Mouse (Mus musculus): Measurements from ENCODE around the gene Foxb1. TPM values are rescaled to one million over a fixed set of nuclear protein-coding genes. Genes with fewer than 3 reads are reported as not detected.

The Foxb1 gene
- polyA plus RNA-seq, 1 experiment from 2014 or later, result not detected

- H3K9me3 ChIP-seq (ENCODE audit: control insufficient read depth, low read length), result no peaks in the 10 kb centered on the region
- DNase-seq (ENCODE audit: low spot score) (no peak), ATAC-seq (ENCODE audit: low read depth) (no peak)
- no peak overlapping the region for H3K4me2 ChIP-seq (ENCODE audit: low read depth, low read length)
- H3K4me1 ChIP-seq (ENCODE audit: control insufficient read depth, insufficient read depth, low read length), result no peaks in the 10 kb centered on the region
- H3K27me3 ChIP-seq (replicated peaks; ENCODE audit: control insufficient read depth, insufficient read depth, low read length), result peaks cover 100% of the 10 kb centered on the region
- H3K36me3 ChIP-seq (ENCODE audit: control insufficient read depth, insufficient read depth, low read length), result no peaks in the 10 kb centered on the region
- 0% methylated on average over 8 of the region's 8 CpGs for WGBS
- H3K4me3 ChIP-seq (ENCODE audit: low read depth, low read length), result no peak overlapping the region
- no peak overlapping the region for H3K27ac ChIP-seq (replicated peaks; ENCODE audit: low read depth, low read length)
- no peak overlapping the region for H3K9ac ChIP-seq (ENCODE audit: low read depth, low read length)
Measured at GRCm38 (mm10) chr9:69766301-69766700, 5.6 kb upstream of the Foxb1 start.

- Histone ChIP-seq H3K27ac (replicated peaks; ENCODE audit: low read depth, low read length) (no peak overlapping the region), H3K9me3 (ENCODE audit: control insufficient read depth, low read length) (no peaks in the 10 kb centered on the region), H3K4me2 (ENCODE audit: low read depth, low read length) (no peak overlapping the region), H3K4me3 (ENCODE audit: low read depth, low read length) (no peak overlapping the region), H3K9ac (ENCODE audit: low read depth, low read length) (no peak overlapping the region), H3K36me3 (ENCODE audit: control insufficient read depth, insufficient read depth, low read length) (no peaks in the 10 kb centered on the region), H3K27me3 (replicated peaks; ENCODE audit: control insufficient read depth, insufficient read depth, low read length) (peaks cover 100% of the 10 kb centered on the region), H3K4me1 (ENCODE audit: control insufficient read depth, insufficient read depth, low read length) (no peaks in the 10 kb centered on the region)
- 1% methylated on average over 8 of the region's 8 CpGs for WGBS
- ATAC-seq (ENCODE audit: low read depth) (no peak), DNase-seq (ENCODE audit: low spot score) (no peak)
Measured at GRCm38 (mm10) chr9:69765483-69766050, 4.8 kb upstream of the Foxb1 start.

DNA sequence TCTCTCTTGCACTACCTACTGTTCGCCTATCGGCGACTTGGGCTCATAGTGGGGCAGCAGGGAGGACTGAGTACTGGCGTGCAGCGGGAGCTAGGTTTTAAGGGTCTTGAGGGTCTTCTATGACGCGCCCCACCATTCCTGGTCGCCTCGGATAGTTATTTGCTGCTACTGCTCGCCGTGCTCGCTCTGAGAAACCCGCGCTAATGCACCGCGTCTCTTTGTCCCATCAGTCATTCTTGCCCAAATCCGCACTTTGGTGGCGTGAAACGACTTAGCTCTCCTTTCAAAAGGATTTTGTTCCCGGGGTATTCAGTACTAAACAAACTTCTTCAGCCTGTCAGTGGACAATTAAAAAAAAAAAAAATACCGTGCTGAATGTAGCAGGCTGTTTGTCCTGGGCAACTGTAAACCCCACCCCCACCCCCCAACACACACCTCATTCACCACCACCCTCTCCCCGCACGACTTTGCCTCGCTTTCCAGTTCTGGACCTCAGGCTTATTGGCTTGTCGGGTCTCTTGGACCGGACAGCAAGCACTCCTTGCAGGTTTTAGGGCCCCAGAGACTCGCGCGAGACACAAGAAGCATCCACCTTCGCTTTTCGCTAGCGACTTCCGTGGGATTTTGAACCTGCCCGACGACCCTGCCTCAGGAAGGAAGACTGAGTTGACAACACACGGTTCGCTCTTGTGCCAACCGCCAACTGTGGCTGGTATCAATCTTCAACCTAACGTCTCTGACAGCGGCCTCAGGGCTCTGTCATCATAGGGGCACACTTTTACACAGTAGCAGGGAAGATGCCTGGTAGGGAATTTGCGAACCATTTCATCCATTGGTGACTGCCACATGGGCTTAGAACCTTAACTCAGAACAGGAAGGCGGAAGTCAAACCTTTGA lies 4.1 kb upstream of the Foxb1 start:
- peaks cover 100% of the 10 kb centered on the region for H3K27me3 ChIP-seq (replicated peaks; ENCODE audit: control insufficient read depth, insufficient read depth, low read length)
- no peak overlapping the region for H3K4me2 ChIP-seq (ENCODE audit: low read depth, low read length)
- H3K9me3 ChIP-seq (ENCODE audit: control insufficient read depth, low read length), result no peaks in the 10 kb centered on the region
- WGBS, result 1% methylated on average over 42 of the region's 42 CpGs
- H3K36me3 ChIP-seq (ENCODE audit: control insufficient read depth, insufficient read depth, low read length), result no peaks in the 10 kb centered on the region
- H3K27ac ChIP-seq (replicated peaks; ENCODE audit: low read depth, low read length), result no peak overlapping the region
- no peak overlapping the region for H3K4me3 ChIP-seq (ENCODE audit: low read depth, low read length)
- H3K4me1 ChIP-seq (ENCODE audit: control insufficient read depth, insufficient read depth, low read length), result no peaks in the 10 kb centered on the region
- no peak for ATAC-seq (ENCODE audit: low read depth)
- DNase-seq (ENCODE audit: low spot score), result no peak
- no peak overlapping the region for H3K9ac ChIP-seq (ENCODE audit: low read depth, low read length)

DNA sequence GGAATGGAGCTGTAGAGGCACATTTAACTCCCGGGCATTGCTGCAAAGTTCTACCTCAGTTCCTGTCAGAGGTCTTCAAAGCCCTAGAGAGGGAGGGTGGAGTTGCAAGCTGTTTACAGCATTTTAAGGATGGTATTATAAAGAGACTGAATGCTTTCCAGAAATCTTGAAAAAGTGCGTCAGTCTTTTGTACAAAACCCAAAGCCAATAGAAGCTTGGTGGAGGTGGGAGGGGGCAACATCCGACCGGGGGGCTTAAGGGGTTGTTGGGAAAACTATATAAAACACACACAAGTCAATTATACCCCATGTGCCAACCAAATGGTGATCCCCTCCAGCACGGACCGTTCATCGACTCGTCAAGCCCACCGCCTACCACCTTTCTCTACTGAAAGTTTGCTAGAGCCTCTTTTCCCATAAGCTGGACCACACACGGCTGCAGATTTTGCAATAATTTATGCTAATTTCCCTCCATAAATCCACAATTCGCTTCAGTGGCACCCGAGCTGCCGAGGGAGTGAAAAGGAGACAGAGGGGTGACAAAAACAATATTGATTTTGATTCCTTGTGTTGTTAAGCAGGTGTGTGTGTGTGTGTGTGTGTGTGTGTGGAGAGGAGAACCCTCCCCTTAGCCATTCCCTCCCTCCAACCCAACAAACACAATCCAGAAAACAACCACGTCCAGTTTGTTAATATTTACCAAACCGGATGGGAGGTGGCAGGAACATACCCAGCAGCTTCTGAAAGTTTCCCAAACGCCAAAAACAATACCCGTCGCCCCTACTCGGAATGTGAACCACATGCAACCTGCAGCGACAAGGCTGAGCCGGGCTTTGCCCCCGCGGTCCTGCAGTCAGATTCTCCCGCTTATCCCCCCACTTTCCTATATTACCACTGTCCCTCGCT lies 3.2 kb upstream of the Foxb1 start:
- Histone ChIP-seq H3K27ac (replicated peaks; ENCODE audit: low read depth, low read length) (no peak overlapping the region), H3K9ac (ENCODE audit: low read depth, low read length) (no peak overlapping the region), H3K36me3 (ENCODE audit: control insufficient read depth, insufficient read depth, low read length) (no peaks in the 10 kb centered on the region), H3K4me1 (ENCODE audit: control insufficient read depth, insufficient read depth, low read length) (no peaks in the 10 kb centered on the region), H3K27me3 (replicated peaks; ENCODE audit: control insufficient read depth, insufficient read depth, low read length) (peaks cover 100% of the 10 kb centered on the region), H3K4me2 (ENCODE audit: low read depth, low read length) (no peak overlapping the region), H3K9me3 (ENCODE audit: control insufficient read depth, low read length) (no peaks in the 10 kb centered on the region), H3K4me3 (ENCODE audit: low read depth, low read length) (no peak overlapping the region)
- ATAC-seq (ENCODE audit: low read depth), result no peak
- DNase-seq (ENCODE audit: low spot score), result no peak
- 1% methylated on average over 25 of the region's 25 CpGs for WGBS

DNA sequence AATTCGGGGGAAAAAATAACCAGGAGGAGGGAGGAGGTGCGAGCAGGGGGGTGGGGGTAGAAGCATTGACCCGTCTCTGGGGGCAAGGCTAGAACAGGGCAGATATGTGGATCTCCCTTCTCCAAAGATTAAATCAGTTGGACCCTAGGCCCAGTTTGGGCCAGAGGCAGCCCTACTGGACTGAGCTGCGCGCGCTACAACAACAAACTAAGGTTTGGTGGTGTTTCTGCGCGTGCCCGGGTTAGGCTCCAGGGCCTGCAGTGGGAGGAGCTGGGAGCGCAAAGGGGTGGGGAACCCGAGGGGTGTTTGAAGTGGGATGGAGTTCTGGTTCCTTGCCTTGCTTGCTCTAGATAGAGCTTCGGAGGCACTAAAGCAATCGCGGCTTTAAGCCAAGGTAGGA lies 2.0 kb upstream of the Foxb1 start:
- Histone ChIP-seq H3K4me2 (ENCODE audit: low read depth, low read length) (no peak overlapping the region), H3K4me1 (ENCODE audit: control insufficient read depth, insufficient read depth, low read length) (no peaks in the 10 kb centered on the region), H3K27ac (replicated peaks; ENCODE audit: low read depth, low read length) (no peak overlapping the region), H3K36me3 (ENCODE audit: control insufficient read depth, insufficient read depth, low read length) (no peaks in the 10 kb centered on the region), H3K9ac (ENCODE audit: low read depth, low read length) (no peak overlapping the region), H3K9me3 (ENCODE audit: control insufficient read depth, low read length) (no peaks in the 10 kb centered on the region), H3K4me3 (ENCODE audit: low read depth, low read length) (no peak overlapping the region), H3K27me3 (replicated peaks; ENCODE audit: control insufficient read depth, insufficient read depth, low read length) (peaks cover 100% of the 10 kb centered on the region)
- 2% methylated on average over 14 of the region's 14 CpGs for WGBS
- ATAC-seq (ENCODE audit: low read depth) (no peak), DNase-seq (ENCODE audit: low spot score) (no peak)

- no peak overlapping the region for H3K4me3 ChIP-seq (ENCODE audit: low read depth, low read length)
- no peak overlapping the region for H3K9ac ChIP-seq (ENCODE audit: low read depth, low read length)
- H3K4me2 ChIP-seq (ENCODE audit: low read depth, low read length), result no peak overlapping the region
- WGBS, result 1% methylated on average over 12 of the region's 12 CpGs
- no peak for ATAC-seq (ENCODE audit: low read depth)
- no peak overlapping the region for H3K27ac ChIP-seq (replicated peaks; ENCODE audit: low read depth, low read length)
- no peaks in the 10 kb centered on the region for H3K9me3 ChIP-seq (ENCODE audit: control insufficient read depth, low read length)
- peaks cover 100% of the 10 kb centered on the region for H3K27me3 ChIP-seq (replicated peaks; ENCODE audit: control insufficient read depth, insufficient read depth, low read length)
- no peaks in the 10 kb centered on the region for H3K36me3 ChIP-seq (ENCODE audit: control insufficient read depth, insufficient read depth, low read length)
- DNase-seq (ENCODE audit: low spot score), result no peak
- no peaks in the 10 kb centered on the region for H3K4me1 ChIP-seq (ENCODE audit: control insufficient read depth, insufficient read depth, low read length)
Measured at GRCm38 (mm10) chr9:69762221-69762620, 1.5 kb upstream of the Foxb1 start.

DNA sequence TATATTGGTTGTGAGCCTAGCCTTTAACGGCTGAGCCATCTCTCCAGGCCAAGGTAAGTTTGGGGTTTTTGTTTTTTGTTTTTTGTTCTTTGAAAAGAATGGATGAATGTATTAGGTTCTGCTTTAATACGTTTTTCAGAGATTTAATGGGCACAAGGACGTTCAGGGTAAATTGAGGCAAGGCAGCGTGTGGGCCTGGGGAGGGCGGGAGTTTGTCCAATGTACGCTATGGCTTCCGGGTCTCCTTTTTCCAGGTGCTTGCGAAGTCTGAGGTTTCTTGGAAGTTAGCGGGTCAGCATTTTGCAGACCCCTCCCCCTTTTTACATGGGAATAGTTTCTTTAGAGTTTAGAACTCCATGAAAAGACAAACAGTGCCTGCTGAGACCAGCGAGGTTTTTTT lies 829 bp upstream of the Foxb1 start:
- no peaks in the 10 kb centered on the region for H3K4me1 ChIP-seq (ENCODE audit: control insufficient read depth, insufficient read depth, low read length)
- DNase-seq (ENCODE audit: low spot score) (no peak), ATAC-seq (ENCODE audit: low read depth) (no peak)
- H3K9ac ChIP-seq (ENCODE audit: low read depth, low read length), result no peak overlapping the region
- no peak overlapping the region for H3K27ac ChIP-seq (replicated peaks; ENCODE audit: low read depth, low read length)
- no peaks in the 10 kb centered on the region for H3K9me3 ChIP-seq (ENCODE audit: control insufficient read depth, low read length)
- no peak overlapping the region for H3K4me3 ChIP-seq (ENCODE audit: low read depth, low read length)
- H3K27me3 ChIP-seq (replicated peaks; ENCODE audit: control insufficient read depth, insufficient read depth, low read length), result peaks cover 100% of the 10 kb centered on the region
- no peak overlapping the region for H3K4me2 ChIP-seq (ENCODE audit: low read depth, low read length)
- H3K36me3 ChIP-seq (ENCODE audit: control insufficient read depth, insufficient read depth, low read length), result no peaks in the 10 kb centered on the region
- WGBS, result 1% methylated on average over 10 of the region's 10 CpGs

DNA sequence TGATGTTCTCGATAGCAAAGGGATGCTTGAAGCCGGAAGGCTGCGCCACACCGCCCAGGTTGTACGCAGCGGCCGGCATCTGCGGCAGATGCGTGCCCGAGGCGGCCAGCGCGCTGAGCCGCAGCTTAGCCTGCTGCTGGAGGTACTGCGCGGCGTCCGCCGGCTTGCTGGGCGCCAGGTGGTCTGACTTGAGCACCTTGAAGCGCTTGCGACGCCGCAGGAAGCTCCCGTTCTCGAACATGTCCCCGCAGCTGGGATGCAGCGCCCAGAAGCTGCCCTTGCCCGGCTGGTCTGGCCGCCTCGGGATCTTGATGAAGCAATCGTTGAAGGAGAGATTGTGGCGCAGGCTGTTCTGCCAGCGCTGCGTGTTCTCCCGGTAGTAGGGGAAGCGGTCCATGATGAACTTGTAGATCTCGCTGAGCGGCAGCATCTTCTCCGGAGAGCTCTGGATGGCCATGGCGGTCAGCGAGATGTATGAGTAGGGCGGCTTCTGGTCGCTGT lies 969 bp downstream of the Foxb1 start:
- H3K4me3 ChIP-seq (ENCODE audit: low read depth, low read length), result peak overlapping the region; percentile 10
- H3K27ac ChIP-seq (replicated peaks; ENCODE audit: low read depth, low read length), result no peak overlapping the region
- ATAC-seq (ENCODE audit: low read depth) (no peak), DNase-seq (ENCODE audit: low spot score) (no peak)
- no peaks in the 10 kb centered on the region for H3K4me1 ChIP-seq (ENCODE audit: control insufficient read depth, insufficient read depth, low read length)
- no peaks in the 10 kb centered on the region for H3K9me3 ChIP-seq (ENCODE audit: control insufficient read depth, low read length)
- H3K4me2 ChIP-seq (ENCODE audit: low read depth, low read length), result peak overlapping the region; percentile 20; the same call in 1 of the 2 replicates
- no peaks in the 10 kb centered on the region for H3K36me3 ChIP-seq (ENCODE audit: control insufficient read depth, insufficient read depth, low read length)
- H3K27me3 ChIP-seq (replicated peaks; ENCODE audit: control insufficient read depth, insufficient read depth, low read length), result peaks cover 100% of the 10 kb centered on the region
- no peak overlapping the region for H3K9ac ChIP-seq (ENCODE audit: low read depth, low read length)
- under 1% methylated on average over 24 of the region's 44 CpGs for WGBS
